Mouse (Mus musculus): ENCODE results near the gene Mfap4.

The Mfap4 gene

GRCm38 (mm10) chr11:61484613-61485540 is at the start of gene Mfap4:
Gene Mfap4, plus strand, starts transcription at chr11:61485431.
- DNase-seq (ENCODE audit: low spot score) = no peak

GRCm38 (mm10) chr11:61436298-61436697 is 48.9 kb upstream of the Mfap4 start:
- no peak for DNase-seq (ENCODE audit: low spot score)

DNA sequence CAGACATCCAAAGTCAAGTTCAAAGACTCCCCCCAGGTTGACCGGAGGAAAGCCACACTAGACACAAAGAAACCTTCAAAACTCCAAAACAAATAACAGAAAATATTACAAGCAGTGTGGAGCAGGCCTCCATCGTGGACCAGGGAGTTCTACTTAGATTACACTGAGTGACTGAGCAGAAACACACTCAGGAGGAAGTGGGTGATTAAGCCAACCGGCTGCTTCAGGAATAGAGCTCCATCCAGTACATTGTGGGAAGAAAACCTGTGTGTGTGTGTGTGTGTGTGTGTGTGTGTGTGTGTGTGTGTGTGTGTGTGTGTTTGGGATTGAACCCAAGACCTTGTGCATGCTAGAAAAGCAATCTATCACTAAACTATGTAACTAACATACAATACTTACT is 46.1 kb upstream of the Mfap4 start:
- DNase-seq (ENCODE audit: low spot score) = no peak

DNA sequence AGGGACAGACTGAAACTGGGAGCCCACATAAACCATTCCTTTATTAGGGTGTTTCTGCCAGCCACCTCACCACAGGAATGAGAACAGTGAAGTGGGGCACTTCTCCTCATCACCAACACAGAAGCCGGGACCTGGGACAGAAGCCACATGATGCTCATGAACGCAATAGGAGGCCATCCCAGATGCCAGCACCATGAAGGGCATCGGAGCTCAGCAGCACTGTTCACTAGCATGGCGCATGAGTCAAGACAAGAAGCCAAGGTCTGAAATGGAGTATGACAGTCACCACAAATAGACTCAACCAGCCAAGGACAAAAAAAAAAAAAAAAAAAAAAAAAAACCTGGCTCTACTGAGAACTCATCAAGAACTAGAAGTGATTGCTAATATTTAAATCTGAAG is 44.8 kb upstream of the Mfap4 start:
- DNase-seq (ENCODE audit: low spot score) = no peak

GRCm38 (mm10) chr11:61441670-61442069 is 43.6 kb upstream of the Mfap4 start:
- no peak for DNase-seq (ENCODE audit: low spot score)

DNA sequence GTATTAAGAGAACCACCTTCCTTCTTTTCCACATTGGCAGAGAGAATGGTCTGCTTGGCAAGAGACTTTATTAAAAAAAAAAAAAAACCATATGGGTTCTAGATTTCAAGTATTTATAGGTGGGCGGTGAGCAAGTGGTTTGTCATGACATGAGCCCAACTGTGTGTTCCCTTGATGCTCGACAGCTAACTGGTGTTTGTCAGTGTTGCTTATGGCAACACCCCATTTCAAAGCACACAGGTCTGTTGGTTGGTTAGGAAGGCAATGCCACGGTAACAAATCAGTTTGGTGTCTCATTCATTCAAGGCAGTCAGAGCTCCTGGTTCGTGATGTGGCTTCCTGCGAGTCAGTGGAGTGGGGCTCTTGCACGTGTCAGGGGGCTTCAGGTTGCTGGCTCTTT is 41.4 kb upstream of the Mfap4 start:
- no peak for DNase-seq (ENCODE audit: low spot score)

- no peak for DNase-seq (ENCODE audit: low spot score)
Observed at GRCm38 (mm10) chr11:61447296-61447695, 37.9 kb upstream of the Mfap4 start.

GRCm38 (mm10) chr11:61448041-61448440 is 37.2 kb upstream of the Mfap4 start:
- no peak for DNase-seq (ENCODE audit: low spot score)

GRCm38 (mm10) chr11:61448599-61449225 is 36.5 kb upstream of the Mfap4 start:
- no peak for DNase-seq (ENCODE audit: low spot score)

DNA sequence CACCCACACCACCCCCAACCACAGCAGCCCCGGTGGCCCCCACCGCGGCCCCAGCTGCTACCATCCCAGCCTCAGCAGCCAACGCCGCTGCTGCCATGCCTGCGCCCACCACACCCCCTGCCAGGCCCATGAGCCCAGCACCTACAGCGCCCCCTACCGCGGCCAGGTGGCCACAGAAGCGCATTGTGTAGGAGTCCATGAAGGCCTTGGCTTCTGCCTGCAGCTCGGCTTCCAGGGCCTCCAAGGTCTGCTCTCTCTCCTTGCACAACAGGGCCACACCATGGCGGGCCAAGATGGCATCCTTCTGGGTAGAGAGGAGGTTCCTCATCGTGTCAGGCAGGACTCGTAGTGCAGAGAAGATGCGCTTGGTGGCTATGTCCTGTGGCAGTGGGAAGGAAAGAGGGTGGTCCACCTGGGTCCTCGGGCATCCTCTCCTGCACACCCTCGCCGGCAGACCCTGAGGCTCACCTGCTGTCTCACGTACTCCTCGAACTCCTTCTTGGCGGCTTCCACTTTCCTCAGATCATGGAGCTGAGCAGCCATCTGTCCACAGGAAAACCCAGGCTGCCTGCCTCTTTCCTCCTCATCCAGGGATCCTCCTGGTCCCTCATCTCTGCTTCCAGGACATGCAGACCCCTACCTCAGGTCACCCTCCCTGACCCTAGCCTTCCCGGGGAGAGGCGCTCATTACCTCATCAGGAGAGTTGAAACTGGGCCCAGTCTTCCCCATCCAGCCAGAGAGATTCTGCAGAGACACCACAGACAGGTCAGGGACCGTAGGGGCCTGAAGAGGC is 35.5 kb upstream of the Mfap4 start:
- no peak for DNase-seq (ENCODE audit: low spot score)

DNA sequence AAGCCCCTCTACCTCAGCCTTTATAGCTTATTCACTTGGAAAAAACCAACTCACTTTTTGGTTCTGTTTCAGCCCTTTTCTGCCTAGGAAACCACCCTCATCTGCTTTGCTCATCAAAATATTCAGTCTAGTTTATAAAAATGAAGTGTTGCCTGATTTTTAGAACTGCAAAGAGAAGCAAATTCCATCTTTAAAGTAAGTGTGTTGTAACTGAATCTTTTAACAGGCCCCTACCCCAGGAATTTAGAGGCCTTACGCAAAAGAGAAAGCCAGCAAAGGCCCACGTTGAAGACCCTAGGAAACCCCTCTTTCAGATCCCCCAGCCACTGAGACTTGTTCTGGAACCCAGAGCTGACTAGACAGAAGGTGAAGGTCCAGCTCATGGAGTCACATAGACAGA is 21.2 kb upstream of the Mfap4 start:
- DNase-seq (ENCODE audit: low spot score) = no peak

- DNase-seq (ENCODE audit: low spot score) = no peak
Observed at GRCm38 (mm10) chr11:61465422-61465821, 19.8 kb upstream of the Mfap4 start.

DNA sequence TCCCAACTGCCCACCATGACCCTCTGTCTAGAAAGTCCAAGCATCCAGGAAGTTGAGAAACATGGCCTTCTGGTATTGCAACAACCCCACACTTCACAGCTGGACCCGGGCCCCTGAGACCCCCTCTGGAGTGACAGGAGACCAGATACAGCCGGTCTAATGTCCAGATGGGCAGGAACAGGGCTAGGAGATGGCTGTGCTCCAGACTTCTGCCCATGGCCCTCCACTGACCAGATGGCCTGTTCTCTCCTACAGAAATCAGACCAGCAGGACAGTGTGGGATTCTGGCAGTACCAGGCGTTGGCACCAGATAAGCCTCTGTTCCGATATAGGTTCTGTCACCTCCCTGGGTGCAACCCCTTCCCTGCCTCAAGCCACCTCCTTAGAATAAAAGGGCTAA is 16.7 kb upstream of the Mfap4 start:
- DNase-seq (ENCODE audit: low spot score) = no peak

DNA sequence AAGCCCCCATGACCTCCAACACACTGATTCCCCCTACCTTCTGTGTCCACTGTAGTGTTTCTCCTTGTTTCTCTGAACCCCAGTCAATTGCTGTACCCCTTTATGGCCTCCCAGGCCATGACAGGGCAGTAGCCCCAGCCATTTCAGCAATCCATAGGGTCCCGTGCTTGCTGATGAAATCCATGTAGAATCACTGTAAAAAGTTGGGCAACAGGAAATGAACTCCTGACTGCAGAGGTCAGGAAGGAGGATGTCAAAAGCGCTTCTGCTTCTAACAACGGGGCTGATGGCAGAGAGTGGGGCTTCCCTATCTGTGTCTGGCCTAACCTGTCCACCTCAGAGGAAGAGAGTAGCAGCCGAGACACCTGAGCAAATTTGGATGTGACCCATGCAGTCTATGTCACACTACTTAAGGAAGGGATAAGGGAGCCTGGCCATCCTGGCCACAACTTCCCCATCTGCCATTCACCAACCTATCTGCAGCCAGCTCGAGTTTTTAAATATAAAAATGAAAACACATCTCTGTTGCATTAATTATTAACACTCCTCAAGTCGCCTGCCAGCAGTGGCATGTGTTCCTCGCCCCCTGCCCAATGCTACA is 15.8 kb upstream of the Mfap4 start:
- no peak for DNase-seq (ENCODE audit: low spot score)

GRCm38 (mm10) chr11:61470880-61471279 is 14.4 kb upstream of the Mfap4 start:
- no peak for DNase-seq (ENCODE audit: low spot score)

DNA sequence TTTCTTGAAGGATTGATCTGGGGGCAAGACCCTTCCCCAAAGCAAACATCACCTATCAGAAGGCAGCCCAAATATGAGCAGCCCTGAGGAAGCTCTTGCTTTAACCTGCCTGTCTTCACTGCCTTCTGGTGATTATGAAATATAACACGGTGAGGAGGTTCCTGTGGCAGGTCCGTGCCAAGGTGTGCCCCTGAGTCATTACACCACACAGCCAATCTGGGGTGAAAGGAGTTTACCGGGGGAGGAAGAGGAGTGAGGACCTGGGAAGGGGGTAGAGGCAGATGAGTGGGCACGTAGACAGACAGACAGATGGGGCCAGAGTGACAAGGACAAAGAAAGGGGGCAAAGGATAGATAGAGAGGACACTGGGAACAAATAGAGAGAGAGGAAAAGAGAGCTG is 11.6 kb upstream of the Mfap4 start:
- DNase-seq (ENCODE audit: low spot score) = no peak

DNA sequence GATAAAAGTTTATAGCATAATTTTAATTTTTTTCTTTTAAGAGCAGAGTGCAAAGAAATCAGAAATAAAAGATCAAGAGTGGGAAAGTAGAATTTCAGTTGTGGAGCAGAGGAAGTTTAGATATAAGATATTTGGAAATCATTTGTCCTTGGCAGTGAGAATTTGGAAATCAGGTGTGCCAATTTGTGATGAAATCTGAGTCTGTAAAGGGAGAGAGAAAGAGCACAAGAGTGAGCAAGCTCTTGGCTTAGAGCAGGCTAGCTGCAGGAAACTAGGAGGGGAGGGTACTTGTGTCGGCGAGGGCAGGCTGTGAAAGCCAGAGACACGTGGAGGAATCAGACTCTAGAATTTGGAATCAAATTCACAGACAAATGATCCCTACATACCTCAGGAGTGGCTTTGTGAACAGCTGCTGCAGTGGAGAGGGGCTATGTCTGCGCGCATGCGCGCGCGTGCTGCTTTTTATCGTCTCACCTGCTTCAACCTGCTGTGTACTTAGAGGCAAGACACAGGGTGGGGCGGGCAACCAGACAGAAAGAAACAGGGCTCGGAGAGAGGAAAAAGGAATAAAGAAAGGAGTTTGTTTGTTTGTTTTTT is 8.3 kb upstream of the Mfap4 start:
- no peak for DNase-seq (ENCODE audit: low spot score)

DNA sequence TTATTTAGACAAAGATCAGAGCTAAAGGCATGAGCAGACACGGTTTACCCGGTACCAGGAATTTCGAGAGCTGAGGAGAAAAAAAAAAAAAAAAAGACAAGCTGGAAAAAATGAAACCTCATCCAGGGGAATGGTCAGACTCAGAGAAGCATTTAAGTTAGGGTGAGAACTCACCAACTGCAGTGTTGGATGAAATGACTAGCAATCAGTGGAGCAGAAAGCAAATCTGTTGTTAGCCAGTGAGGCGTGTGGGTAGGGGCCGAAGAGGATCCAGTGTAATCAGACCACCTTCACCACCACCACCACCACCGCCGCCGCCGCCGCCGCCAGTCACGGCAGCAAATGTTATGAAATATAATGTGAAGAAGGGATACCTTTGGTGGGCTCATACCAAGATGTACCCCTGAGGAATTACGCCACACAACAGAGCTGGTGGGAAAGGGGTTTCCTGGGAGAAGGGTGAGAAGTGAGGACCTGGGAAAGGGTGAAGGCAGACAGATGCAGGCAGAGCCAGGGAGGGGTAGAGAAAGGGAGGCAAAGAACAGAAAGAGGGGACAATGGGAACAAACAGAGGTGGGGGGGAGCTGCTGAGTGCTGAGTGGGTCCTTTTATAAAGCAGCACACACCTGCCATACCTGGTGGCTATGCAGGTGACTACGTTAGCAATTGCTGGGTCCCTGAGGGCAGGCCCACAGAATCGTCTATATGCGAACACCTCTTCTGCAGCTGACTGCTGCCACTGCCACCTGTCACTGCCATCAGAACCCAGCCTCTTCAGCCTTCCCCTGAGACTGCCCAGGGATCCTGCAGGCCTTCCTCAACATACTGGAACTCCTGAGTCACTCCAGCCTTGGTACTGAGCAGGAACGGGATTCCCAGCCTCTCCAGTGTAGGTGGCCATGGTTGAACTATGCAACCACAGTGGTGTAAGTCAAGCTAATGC is 7.4 kb upstream of the Mfap4 start:
- no peak for DNase-seq (ENCODE audit: low spot score)

DNA sequence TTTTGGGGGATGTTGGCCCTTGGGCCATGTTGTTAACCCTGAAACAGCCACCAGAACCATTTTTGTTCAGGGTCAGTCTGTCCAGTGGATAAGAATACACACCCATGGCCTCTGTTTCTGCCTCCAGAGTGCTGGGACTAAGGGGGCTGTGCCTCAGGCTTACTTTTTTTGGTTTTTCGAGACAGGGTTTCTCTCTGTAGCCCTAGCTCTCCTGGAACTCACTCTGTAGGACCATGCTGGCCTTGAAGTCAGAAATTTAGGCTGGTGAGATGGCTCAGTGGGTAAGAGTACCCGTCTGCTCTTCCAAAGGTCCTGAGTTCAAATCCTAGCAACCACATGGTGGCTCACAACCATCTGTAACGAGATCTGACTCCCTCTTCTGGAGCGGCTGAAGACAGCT is 6.4 kb upstream of the Mfap4 start:
- DNase-seq (ENCODE audit: low spot score) = no peak

DNA sequence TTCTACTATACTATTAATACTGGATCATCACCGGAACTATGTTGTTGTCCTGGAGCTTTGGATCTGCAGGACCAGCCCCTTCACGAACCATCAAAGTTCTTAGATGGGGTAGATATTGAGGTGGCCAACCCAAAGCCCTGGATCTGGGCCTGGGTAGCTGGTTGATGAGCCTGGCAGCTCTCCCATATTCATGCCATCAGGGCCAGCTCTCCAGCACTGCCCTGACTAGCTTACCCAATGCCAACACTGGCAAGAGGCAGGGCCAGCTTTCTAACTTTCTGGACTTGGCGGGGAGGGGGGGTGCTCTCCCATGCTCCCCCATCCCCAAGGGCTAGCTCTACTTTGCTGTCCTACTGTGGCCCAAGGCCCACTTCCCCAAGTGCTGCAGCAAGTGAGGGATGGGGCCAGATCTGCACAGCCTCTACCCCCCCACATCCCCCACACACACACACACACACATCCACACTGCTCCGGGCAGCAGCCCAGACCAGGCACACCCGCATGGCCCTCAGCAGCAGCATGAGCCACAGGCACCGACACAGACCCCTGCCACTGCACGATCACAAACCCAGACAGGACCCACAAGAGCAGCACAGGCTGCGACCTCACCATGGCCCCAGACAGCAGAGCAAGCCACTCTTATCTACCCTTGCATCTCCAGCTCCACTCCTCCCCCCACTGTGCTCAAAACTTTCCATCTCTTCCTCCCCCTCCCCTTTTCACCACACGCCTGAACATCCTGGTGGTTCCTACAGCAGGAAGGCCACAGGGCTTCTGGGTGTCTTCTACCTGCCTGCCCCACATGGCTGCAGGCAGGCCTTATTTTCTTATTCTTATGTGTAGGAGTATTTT is 3.8 kb upstream of the Mfap4 start:
- no peak for DNase-seq (ENCODE audit: low spot score)
